Mouse (Mus musculus) megakaryocyte, embryonic 14.5 days (primary cell): ENCODE data around the gene Rsg1.

ENCODE experiments used
- FLI1 ChIP-seq: IDR thresholded peaks from 2 replicates; pipeline ENCODE4 v1.6.1; 2012; ENCODE audit warnings: low read length, inconsistent platforms, mixed read lengths
- GATA1 ChIP-seq: IDR thresholded peaks from 3 replicates; pipeline ENCODE4 v1.6.1; 2012; ENCODE audit warnings: mixed read lengths, low read length, inconsistent platforms, borderline replicate concordance

DNA sequence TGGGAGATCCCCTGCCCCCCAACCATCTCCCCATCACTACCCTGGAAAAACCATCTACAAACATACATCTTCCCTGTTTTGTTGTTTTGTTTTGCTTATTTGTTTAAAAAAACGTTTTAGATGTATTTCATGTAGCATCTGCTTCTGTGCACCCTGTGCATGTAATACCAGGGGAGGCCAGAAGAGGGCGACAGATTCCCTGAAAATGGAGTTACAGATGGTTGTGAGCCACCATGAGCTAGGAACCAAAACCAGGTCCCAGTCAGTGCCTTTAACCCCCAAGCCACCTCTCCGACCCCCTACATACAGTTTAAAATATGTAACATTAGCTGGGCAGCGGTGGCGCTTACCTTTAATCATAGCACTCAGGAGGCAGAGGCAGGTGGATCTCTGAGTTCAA is 43.7 kb downstream of the Rsg1 start:
- TF ChIP-seq GATA1 (no peak), FLI1 (no peak)
